Mouse (Mus musculus): Measurements from ENCODE around the gene Ptpn3. TPM values are rescaled to one million over a fixed set of nuclear protein-coding genes. Genes with fewer than 3 reads are reported as not detected.
"Not testable (repeated sequence)": the region's sequence is repeated elsewhere in the genome, so short reads cannot be mapped to it uniquely, and the experiment has no call there.

The Ptpn3 gene
- total RNA-seq, 4 experiments from 2014 or later: 56.3 to 63.7 (median 60.2) TPM

- peak in 1 of 2 experiments; percentile 50 for DNase-seq (ENCODE audit: low spot score in 2 of 2)
Measured at GRCm38 (mm10) chr4:57228601-57229520, 72.8 kb downstream of the Ptpn3 start.

- DNase-seq (ENCODE audit: low spot score in 2 of 2): no peak
Measured at GRCm38 (mm10) chr4:57224776-57225175, 76.9 kb downstream of the Ptpn3 start.

- no peak for DNase-seq (ENCODE audit: low spot score in 2 of 2)
Measured at GRCm38 (mm10) chr4:57217746-57218145, 83.9 kb downstream of the Ptpn3 start.

GRCm38 (mm10) chr4:57216535-57216934 lies 85.1 kb downstream of the Ptpn3 start:
- no peak for DNase-seq (ENCODE audit: low spot score in 2 of 2)

- no peak for DNase-seq (ENCODE audit: low spot score in 2 of 2)
Measured at GRCm38 (mm10) chr4:57214852-57215251, 86.8 kb downstream of the Ptpn3 start.

GRCm38 (mm10) chr4:57214114-57214513 lies 87.5 kb downstream of the Ptpn3 start:
- no peak for DNase-seq (ENCODE audit: low spot score in 2 of 2)

- no peak for DNase-seq (ENCODE audit: low spot score in 2 of 2)
Measured at GRCm38 (mm10) chr4:57211706-57212105, 89.9 kb downstream of the Ptpn3 start.

GRCm38 (mm10) chr4:57205908-57206307 lies 95.7 kb downstream of the Ptpn3 start:
- no peak for DNase-seq (ENCODE audit: low spot score in 2 of 2)

GRCm38 (mm10) chr4:57204780-57205179 lies 96.9 kb downstream of the Ptpn3 start:
- no peak for DNase-seq (ENCODE audit: low spot score in 2 of 2)

GRCm38 (mm10) chr4:57202660-57203361 lies 98.8 kb downstream of the Ptpn3 start:
- DNase-seq (ENCODE audit: low spot score in 2 of 2): no peak

GRCm38 (mm10) chr4:57202132-57202531 lies 99.5 kb downstream of the Ptpn3 start:
- no peak for DNase-seq (ENCODE audit: low spot score in 2 of 2)

- DNase-seq (ENCODE audit: low spot score in 2 of 2): no peak
Measured at GRCm38 (mm10) chr4:57200661-57201060, 101.0 kb downstream of the Ptpn3 start.

GRCm38 (mm10) chr4:57198666-57199393 lies 102.8 kb downstream of the Ptpn3 start:
- not testable (repeated sequence) for DNase-seq (ENCODE audit: low spot score in 2 of 2)

GRCm38 (mm10) chr4:57191543-57192283 lies 109.9 kb downstream of the Ptpn3 start:
- no peak for DNase-seq (ENCODE audit: low spot score in 2 of 2)

- no peak for DNase-seq (ENCODE audit: low spot score in 2 of 2)
Measured at GRCm38 (mm10) chr4:57189881-57190280, 111.8 kb downstream of the Ptpn3 start.

GRCm38 (mm10) chr4:57186035-57186434 lies 115.6 kb downstream of the Ptpn3 start:
- no peak for DNase-seq (ENCODE audit: low spot score in 2 of 2)

GRCm38 (mm10) chr4:57185462-57185861 lies 116.2 kb downstream of the Ptpn3 start:
- DNase-seq (ENCODE audit: low spot score in 2 of 2): no peak

GRCm38 (mm10) chr4:57183493-57183892 lies 118.1 kb downstream of the Ptpn3 start:
- DNase-seq (ENCODE audit: low spot score in 2 of 2): no peak

GRCm38 (mm10) chr4:57181538-57181937 lies 120.1 kb downstream of the Ptpn3 start:
- DNase-seq (ENCODE audit: low spot score in 2 of 2): no peak

GRCm38 (mm10) chr4:57178881-57179280 lies 122.8 kb downstream of the Ptpn3 start:
- no peak for DNase-seq (ENCODE audit: low spot score in 2 of 2)

GRCm38 (mm10) chr4:57175329-57175728 lies 126.3 kb downstream of the Ptpn3 start:
- DNase-seq (ENCODE audit: low spot score in 2 of 2): no peak
